Mouse (Mus musculus) midbrain, postnatal 0 days (tissue): ENCODE data around the gene Naa10. TPM values are rescaled to one million over a fixed set of nuclear protein-coding genes. Genes with fewer than 3 reads are reported as not detected.

ENCODE experiments used
- ATAC-seq: fragments of 200-750 bp; cut with Nextera tagmentation; 2 replicates; pipeline ENCODE4 v1.8.0; 2017; ENCODE audit warnings: moderate number of reproducible peaks, mild to moderate bottlenecking, moderate TSS enrichment, moderate library complexity; ENCODE audit not compliant: low FRiP score
- DNase-seq: peaks from one replicate; pipeline ENCODE4 v3.0.0-alpha.2; 2015; ENCODE audit warnings: low spot score
- H3K27ac ChIP-seq: fragments of 300-500 bp; sonication (generic); 2 replicates; pipeline ENCODE4 v1.5.1; 2014; ENCODE audit warnings: low read depth, mild to moderate bottlenecking, low read length, mixed read lengths
- H3K27me3 ChIP-seq: fragments of 300-500 bp; sonication (generic); 2 replicates; pipeline ENCODE4 v1.6.1; 2014; ENCODE audit warnings: low read length, control low read depth, mixed read lengths; ENCODE audit not compliant: insufficient read depth
- H3K36me3 ChIP-seq: fragments of 300-500 bp; sonication (generic); 2 replicates; pipeline ENCODE4 v1.6.1; 2014; ENCODE audit warnings: low read length, control low read depth, mixed read lengths; ENCODE audit not compliant: insufficient read depth
- H3K4me1 ChIP-seq: fragments of 300-500 bp; sonication (generic); 2 replicates; pipeline ENCODE4 v1.6.1; 2014; ENCODE audit warnings: mild to moderate bottlenecking, control low read depth, antibody characterized with exemption, low read length, mixed read lengths; ENCODE audit not compliant: insufficient read depth
- H3K4me2 ChIP-seq: fragments of 300-500 bp; sonication (generic); 2 replicates; pipeline ENCODE4 v1.6.1; 2014; ENCODE audit warnings: low read depth, mild to moderate bottlenecking, low read length, mixed read lengths; ENCODE audit not compliant: poor library complexity, severe bottlenecking
- H3K4me3 ChIP-seq: fragments of 300-500 bp; sonication (generic); 2 replicates; pipeline ENCODE4 v1.5.1; 2014; ENCODE audit warnings: low read depth, mild to moderate bottlenecking, low read length, moderate library complexity
- H3K9ac ChIP-seq: fragments of 300-500 bp; sonication (generic); replicated peaks from 2 replicates; pipeline ENCODE4 v1.6.1; 2014; ENCODE audit warnings: mild to moderate bottlenecking, low read length, moderate library complexity, mixed read lengths; ENCODE audit not compliant: poor library complexity, severe bottlenecking
- H3K9me3 ChIP-seq: fragments of 300-500 bp; sonication (generic); 2 replicates; pipeline ENCODE4 v1.6.1; 2016; ENCODE audit warnings: low read length, control low read depth
- CTCF ChIP-seq: IDR thresholded peaks from 2 replicates; pipeline ENCODE4 v1.5.1; 2016; ENCODE audit warnings: antibody characterized with exemption, mild to moderate bottlenecking
- WGBS: fragments of 180-500 bp; shearing (Covaris S2); extraction: QIAGEN DNeasy Blood & Tissue Kit; methylation state at CpG from one replicate; pipeline ENCODE4 v1.1.7; 2014; 5-methylcytosine and 5-hydroxymethylcytosine counted together
- polyA plus RNA-seq: library from polyadenylated mRNA; unstranded; fragments of >200 nt; fragmentation: Nextera tagmentation; extraction: Ambion mirVana; gene quantifications from 2 replicates; pipeline ENCODE4 v1.2.1, GENCODE M21; 2015
- total RNA-seq: library from RNA; depleted of rRNA; stranded (reverse); fragments of >200 nt; gene quantifications from 2 replicates; pipeline ENCODE4 v1.2.3, GENCODE M21; 2014

Gene Naa10
- total and polyA plus RNA-seq, 2 experiments from 2014 or later = 81.8 to 83.0 TPM

DNA sequence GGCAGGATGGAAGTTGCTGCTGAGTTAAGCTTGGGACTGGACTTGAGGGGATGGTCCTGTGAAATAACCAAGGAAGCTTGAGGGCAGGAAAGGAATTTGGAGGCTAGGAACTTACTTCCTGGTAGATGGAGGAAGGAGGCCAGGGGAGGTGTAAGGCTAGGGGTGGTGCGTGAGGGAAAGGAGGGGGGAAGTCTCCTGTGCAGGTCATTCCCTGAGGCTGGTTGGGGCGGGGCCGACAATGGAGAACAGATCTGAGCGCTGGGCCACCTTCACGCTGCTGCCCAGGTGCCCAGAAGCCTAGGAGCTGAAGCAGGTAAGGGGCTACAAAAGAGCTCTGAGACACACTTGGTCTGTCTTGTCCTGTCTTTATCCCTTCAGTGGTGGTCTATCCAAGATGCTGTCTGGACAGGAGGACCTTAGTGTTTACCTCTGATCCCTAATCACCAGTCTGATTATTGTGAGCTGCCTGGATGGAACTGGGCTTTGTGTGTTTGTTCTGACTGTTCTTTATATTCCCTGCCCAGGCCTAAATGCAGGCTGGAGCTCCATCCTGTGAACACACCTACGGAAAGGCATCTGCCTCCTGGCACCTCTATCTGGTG, 30.1 kb downstream of the Naa10 start, which contains the start of gene Avpr2:
Avpr2 (plus strand) TSS at position 552 of the 602 bp plus-strand sequence.
- WGBS = 84% methylated on average over 6 of the region's 6 CpGs

DNA sequence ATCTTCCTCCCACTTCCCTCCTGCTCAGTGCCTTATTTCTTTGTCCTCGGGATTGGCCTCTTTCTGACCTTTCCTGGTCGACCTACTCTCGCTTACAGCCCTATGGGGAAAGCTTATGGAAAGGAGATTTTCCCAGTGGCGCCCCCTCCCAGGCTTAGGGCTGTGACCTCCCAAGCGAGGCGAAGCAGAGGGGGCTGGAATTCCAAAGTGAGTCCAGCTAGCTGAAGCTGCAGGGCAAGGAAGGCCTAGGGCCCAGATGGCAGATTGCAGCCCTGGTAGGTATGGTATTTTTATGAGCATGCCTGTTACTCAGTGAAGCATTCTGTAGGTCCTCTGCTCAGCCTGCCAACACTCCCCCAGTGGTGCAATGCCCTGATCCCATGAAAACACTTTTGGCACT, 40.3 kb downstream of the Naa10 start:
- Histone ChIP-seq H3K4me3 (peak overlapping the region; percentile 53; the same call in 1 of the 2 replicates), H3K27ac (peak overlapping the region; percentile 65; the same call in 1 of the 2 replicates)
- TF ChIP-seq CTCF = peak; percentile 32

More for the DNA sequence above, 30.1 kb downstream of the Naa10 start, which contains the start of gene Avpr2:
- Histone ChIP-seq H3K4me1 (no peaks in the 10 kb centered on the region), H3K4me2 (no peak within 1 kb of the TSS), H3K9me3 (no peaks in the 10 kb centered on the region), H3K27me3 (no peaks in the 10 kb centered on the region), H3K4me3 (no peak within 1 kb of the TSS), H3K36me3 (no peaks in the 10 kb centered on the region), H3K27ac (no peak within 1 kb of the TSS), H3K9ac (no peak within 1 kb of the TSS)
- ATAC-seq (no peak), DNase-seq (no peak)
- TF ChIP-seq CTCF = no peak

DNA sequence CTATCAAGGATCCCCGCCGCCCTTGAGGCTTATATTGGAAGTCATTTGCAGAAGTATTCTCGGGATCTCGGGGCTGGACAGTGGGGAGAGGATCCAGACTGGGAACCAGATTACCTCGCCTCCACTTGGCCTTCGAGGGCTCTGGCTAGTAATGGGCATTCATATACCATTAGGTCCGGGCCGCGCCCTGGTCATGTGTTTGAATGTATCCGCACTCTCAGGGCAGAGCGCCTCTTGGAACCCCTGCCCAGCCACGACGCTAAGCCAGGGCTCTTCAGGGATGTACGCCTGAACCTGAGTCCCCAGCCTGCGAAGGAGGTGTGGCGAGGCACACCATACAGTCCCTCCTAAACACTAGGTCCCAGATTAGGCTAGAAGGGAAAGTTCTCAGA, 40.7 kb downstream of the Naa10 start:
- Histone ChIP-seq H3K4me1 (no peaks in the 10 kb centered on the region; the same call in 1 of the 2 replicates), H3K27ac (peak overlapping the region; percentile 65; the same call in 1 of the 2 replicates), H3K4me2 (peak overlapping the region; percentile 57), H3K27me3 (no peaks in the 10 kb centered on the region), H3K9me3 (no peaks in the 10 kb centered on the region), H3K36me3 (no peaks in the 10 kb centered on the region), H3K4me3 (peak overlapping the region; percentile 53), H3K9ac (peak overlapping the region; percentile 63)
- DNase-seq (no peak), ATAC-seq (peak; percentile 55)
- no peak for TF ChIP-seq CTCF
- 28% methylated on average over 16 of the region's 16 CpGs for WGBS

More for the DNA sequence above, 40.3 kb downstream of the Naa10 start:
- Histone ChIP-seq H3K9me3 (no peaks in the 10 kb centered on the region), H3K4me2 (peak overlapping the region; percentile 57), H3K36me3 (no peaks in the 10 kb centered on the region), H3K4me1 (no peaks in the 10 kb centered on the region), H3K27me3 (no peaks in the 10 kb centered on the region), H3K9ac (peak overlapping the region; percentile 63; the same call in 1 of the 2 replicates)
- DNase-seq = no peak
- ATAC-seq = peak; percentile 17; the same call in 1 of the 2 replicates
- 21% methylated on average over 6 of the region's 6 CpGs for WGBS

DNA sequence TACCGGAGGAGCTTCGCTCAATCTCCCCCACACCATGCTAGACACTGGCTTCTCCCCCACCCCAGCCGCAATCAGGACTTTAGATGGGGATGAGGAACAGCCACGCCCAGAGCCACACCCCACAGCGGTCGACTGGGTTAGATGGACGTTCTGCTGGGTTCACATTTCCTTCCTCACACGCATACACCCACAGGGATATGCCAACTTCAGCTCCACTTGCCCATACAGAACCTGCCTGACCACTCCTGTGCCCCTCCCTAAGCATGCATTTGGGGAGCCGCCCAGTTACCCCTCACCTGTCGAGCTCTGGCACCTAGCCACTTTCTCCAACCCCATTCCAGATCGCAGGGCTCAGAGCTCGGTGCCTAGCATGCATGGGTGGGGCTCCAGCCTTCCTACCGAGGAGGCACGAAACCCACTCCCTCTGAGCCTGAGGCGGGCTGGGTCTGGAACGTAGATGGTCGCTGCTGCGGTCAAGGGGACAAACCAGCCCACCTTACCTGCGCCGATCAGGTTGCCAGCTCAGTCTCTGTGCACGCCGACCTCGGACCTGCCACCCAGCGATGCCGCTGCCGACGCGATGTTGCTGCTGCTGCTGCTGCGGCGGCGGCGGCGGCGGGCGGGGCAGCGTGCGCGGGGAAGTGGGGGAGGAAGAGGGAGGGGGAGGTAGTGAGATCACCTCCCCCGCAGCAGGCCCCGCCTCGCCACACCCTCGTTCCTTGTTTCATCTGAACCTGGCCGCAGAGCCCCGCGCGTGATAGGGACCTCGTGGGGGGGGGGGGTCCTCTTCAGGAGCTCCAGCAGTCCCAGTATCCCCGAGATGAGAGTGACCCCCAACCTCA, 41.3 kb downstream of the Naa10 start:
- Histone ChIP-seq H3K9me3 (no peaks in the 10 kb centered on the region), H3K9ac (peak overlapping the region; percentile 63), H3K27me3 (no peaks in the 10 kb centered on the region), H3K4me3 (peak overlapping the region; percentile 53), H3K4me2 (peak overlapping the region; percentile 57), H3K36me3 (no peaks in the 10 kb centered on the region), H3K27ac (peak overlapping the region; percentile 65), H3K4me1 (no peaks in the 10 kb centered on the region; the same call in 1 of the 2 replicates)
- 19% methylated on average over 24 of the region's 48 CpGs for WGBS
- ATAC-seq (peak; percentile 57), DNase-seq (peak; percentile 53)
- no peak for TF ChIP-seq CTCF

DNA sequence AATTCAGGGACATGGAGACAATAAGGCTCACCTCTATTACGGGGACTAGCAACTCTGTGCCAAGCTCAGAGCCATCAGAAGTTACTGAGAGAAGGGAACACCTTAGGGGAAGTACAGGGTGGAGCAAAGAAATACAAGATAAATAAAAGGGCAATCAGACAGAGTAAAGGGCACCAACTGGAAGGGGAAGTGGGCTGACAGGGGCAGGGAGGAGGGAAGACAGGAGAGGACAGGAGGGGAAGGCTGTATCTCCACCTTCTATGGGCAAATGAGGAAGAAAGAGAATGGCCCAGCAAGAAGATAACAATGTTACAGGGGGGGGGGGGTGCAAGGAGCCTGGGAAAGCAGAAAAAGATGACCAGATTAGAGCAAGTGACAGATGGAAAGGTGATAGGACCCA, 44.7 kb downstream of the Naa10 start:
- Histone ChIP-seq H3K4me2 (peak overlapping the region; percentile 36), H3K36me3 (no peaks in the 10 kb centered on the region), H3K9ac (no peak overlapping the region), H3K9me3 (no peaks in the 10 kb centered on the region), H3K4me3 (peak overlapping the region; percentile 6), H3K27me3 (no peaks in the 10 kb centered on the region), H3K4me1 (no peaks in the 10 kb centered on the region; the same call in 1 of the 2 replicates), H3K27ac (no peak overlapping the region)
- ATAC-seq (no peak), DNase-seq (no peak)
- no peak for TF ChIP-seq CTCF
- WGBS = 84% methylated on average over 1 of the region's 1 CpGs
